Mouse (Mus musculus) small intestine, adult 2 months (tissue): Measurements from ENCODE around the gene Yju2.

Experiments
- CTCF ChIP-seq: fragments of 200-500 bp; IDR thresholded peaks from 2 replicates; pipeline ENCODE4 v1.5.1; 2012; ENCODE audit warnings: low read depth, mild to moderate bottlenecking, control low read depth, inconsistent platforms, low read length, moderate library complexity, mixed read lengths; ENCODE audit not compliant: insufficient replicate concordance, insufficient read length; ENCODE audit errors: extremely low read depth
- POLR2A ChIP-seq: fragments of 200-500 bp; IDR thresholded peaks from 2 replicates; pipeline ENCODE4 v1.6.1; 2012; ENCODE audit warnings: low read depth, mild to moderate bottlenecking, control low read depth, inconsistent platforms, low read length, moderate library complexity

DNA sequence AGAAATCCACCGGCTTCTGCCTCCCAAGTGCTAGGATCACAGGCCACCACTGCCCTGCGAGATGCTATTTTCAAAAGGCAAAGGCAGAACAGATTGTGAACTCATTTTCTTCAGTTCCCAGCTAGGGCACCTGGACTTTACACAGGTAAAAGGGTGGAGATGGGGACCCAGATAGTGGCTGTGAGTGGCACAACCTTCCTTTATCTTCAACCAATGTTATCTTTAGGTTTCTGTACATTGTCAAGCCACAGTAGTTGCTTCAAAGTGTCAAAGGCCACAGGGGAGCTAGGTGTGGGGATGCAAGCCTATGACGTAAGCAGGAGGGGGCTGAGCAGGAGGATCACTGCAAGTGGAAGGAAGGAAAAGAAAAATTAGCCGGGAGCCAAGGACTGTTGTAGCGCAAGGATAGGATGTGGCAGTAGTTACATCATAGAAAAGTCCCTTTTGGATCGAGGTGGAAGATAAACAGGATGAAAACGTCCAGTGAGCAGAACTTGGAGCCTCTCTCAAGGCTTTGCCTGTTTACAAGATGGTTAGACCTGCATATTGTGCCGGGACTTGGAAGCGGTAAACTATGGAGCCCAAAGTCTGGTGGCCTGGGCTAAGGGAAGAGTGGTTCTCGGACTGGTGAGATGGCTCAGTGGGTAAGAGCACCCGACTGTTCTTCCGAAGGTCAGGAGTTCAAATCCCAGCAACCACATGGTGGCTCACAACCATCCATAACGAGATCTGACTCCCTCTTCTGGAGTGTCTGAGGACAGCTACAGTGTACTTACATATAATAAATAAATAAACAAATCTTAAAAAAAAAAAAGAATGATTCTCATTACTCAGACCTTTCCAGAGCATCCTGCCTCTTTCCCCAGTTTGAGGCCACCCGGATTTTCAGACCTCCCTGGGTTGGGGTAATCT is 48.8 kb downstream of the Yju2 start:
- TF ChIP-seq POLR2A (no peak), CTCF (no peak)
